Mouse (Mus musculus) limb, embryonic 14.5 days (tissue): Measurements from ENCODE around the gene Lgals9. TPM values are rescaled to one million over a fixed set of nuclear protein-coding genes. Genes with fewer than 3 reads are reported as not detected.

Experiments used
- ATAC-seq: fragments of 200-750 bp; cut with Nextera tagmentation; 2 replicates; pipeline ENCODE4 v1.8.0; 2017; ENCODE audit warnings: low read depth, moderate number of reproducible peaks, moderate TSS enrichment; ENCODE audit not compliant: low FRiP score
- DNase-seq: peaks from one replicate; pipeline ENCODE4 v3.0.0-alpha.2; 2015; ENCODE audit warnings: low spot score
- H3K27ac ChIP-seq: fragments of 300-500 bp; sonication (generic); replicated peaks from 2 replicates; pipeline ENCODE4 v1.5.1; 2014; ENCODE audit warnings: low read depth, mild to moderate bottlenecking, low read length, moderate library complexity, mixed read lengths
- H3K27me3 ChIP-seq: fragments of 300-500 bp; sonication (generic); 2 replicates; pipeline ENCODE4 v1.6.1; 2014; ENCODE audit warnings: low read length, mixed read lengths; ENCODE audit not compliant: control insufficient read depth, insufficient read depth
- H3K36me3 ChIP-seq: fragments of 300-500 bp; sonication (generic); 2 replicates; pipeline ENCODE4 v1.6.1; 2014; ENCODE audit warnings: mild to moderate bottlenecking, low read length, moderate library complexity, mixed read lengths; ENCODE audit not compliant: control insufficient read depth, insufficient read depth
- H3K4me1 ChIP-seq: fragments of 300-500 bp; sonication (generic); 2 replicates; pipeline ENCODE4 v1.6.1; 2014; ENCODE audit warnings: antibody characterized with exemption, low read length, mixed read lengths; ENCODE audit not compliant: control insufficient read depth, insufficient read depth
- H3K4me2 ChIP-seq: fragments of 300-500 bp; sonication (generic); replicated peaks from 2 replicates; pipeline ENCODE4 v1.6.1; 2014; ENCODE audit warnings: low read depth, mild to moderate bottlenecking, low read length, moderate library complexity; ENCODE audit not compliant: severe bottlenecking
- H3K4me3 ChIP-seq: fragments of 300-500 bp; sonication (generic); replicated peaks from 2 replicates; pipeline ENCODE4 v1.5.1; 2014; ENCODE audit warnings: low read length
- H3K9ac ChIP-seq: fragments of 300-500 bp; sonication (generic); 2 replicates; pipeline ENCODE4 v1.6.1; 2014; ENCODE audit warnings: mild to moderate bottlenecking, low read depth, low read length, moderate library complexity; ENCODE audit not compliant: severe bottlenecking
- H3K9me3 ChIP-seq: fragments of 300-500 bp; sonication (generic); 2 replicates; pipeline ENCODE4 v1.6.1; 2016; ENCODE audit warnings: low read length; ENCODE audit not compliant: control insufficient read depth
- POLR2A ChIP-seq: fragments of 200-500 bp; IDR thresholded peaks from 2 replicates; pipeline ENCODE4 v1.8.0; 2012; ENCODE audit warnings: inconsistent platforms, mild to moderate bottlenecking, moderate library complexity, borderline replicate concordance; ENCODE audit not compliant: insufficient read depth, insufficient read length; ENCODE audit errors: extremely low read depth
- WGBS: fragments of 180-500 bp; shearing (Covaris S2); extraction: QIAGEN DNeasy Blood & Tissue Kit; methylation state at CpG from one replicate; pipeline ENCODE4 v1.1.7; 2014; 5-methylcytosine and 5-hydroxymethylcytosine counted together
- polyA plus RNA-seq, 2 experiments: library from polyadenylated mRNA; depleted of rRNA in 1 of 2; stranded (reverse) in 1 of 2; unstranded in 1 of 2; fragments of >200 nt; fragmentation: Nextera tagmentation in 1 of 2; extraction: Ambion mirVana in 1 of 2; gene quantifications; 2 replicates each; pipeline versions ENCODE4 v1.2.1 to v1.2.3; 2012 to 2014

The Lgals9 gene
- polyA plus RNA-seq, 2 experiments, result 29.7 to 35.4 TPM

GRCm38 (mm10) chr11:79018954-79019704 lies 34.4 kb upstream of the Lgals9 start:
- Histone ChIP-seq H3K27me3 (no peaks in the 10 kb centered on the region), H3K9ac (no peak overlapping the region), H3K36me3 (peaks cover 50% of the 10 kb centered on the region), H3K4me2 (no peak overlapping the region), H3K4me1 (peaks cover 10% of the 10 kb centered on the region), H3K4me3 (no peak overlapping the region), H3K9me3 (no peaks in the 10 kb centered on the region), H3K27ac (no peak overlapping the region)
- no peak for TF ChIP-seq POLR2A
- 53% methylated on average over 11 of the region's 11 CpGs for WGBS
- DNase-seq (peak; percentile 67), ATAC-seq (0 out of 2 replicates have a peak, but pooled peaks have one; percentile 32)

GRCm38 (mm10) chr11:79017161-79017606 lies 32.4 kb upstream of the Lgals9 start:
- no peaks in the 10 kb centered on the region for H3K27me3 ChIP-seq
- peaks cover 50% of the 10 kb centered on the region for H3K36me3 ChIP-seq
- 72% methylated on average over 7 of the region's 7 CpGs for WGBS
- ATAC-seq, result no peak
- H3K9ac ChIP-seq, result no peak overlapping the region
- no peak for DNase-seq
- H3K4me2 ChIP-seq, result no peak overlapping the region
- no peaks in the 10 kb centered on the region for H3K4me1 ChIP-seq
- H3K9me3 ChIP-seq, result no peaks in the 10 kb centered on the region
- no peak for TF ChIP-seq POLR2A
- H3K27ac ChIP-seq, result no peak overlapping the region
- H3K4me3 ChIP-seq, result no peak overlapping the region

- H3K9ac ChIP-seq, result no peak overlapping the region
- DNase-seq (no peak), ATAC-seq (no peak)
- H3K27me3 ChIP-seq, result no peaks in the 10 kb centered on the region
- H3K36me3 ChIP-seq, result peaks cover 50% of the 10 kb centered on the region
- no peaks in the 10 kb centered on the region for H3K4me1 ChIP-seq
- H3K9me3 ChIP-seq, result no peaks in the 10 kb centered on the region
- no peak for TF ChIP-seq POLR2A
- H3K4me2 ChIP-seq, result no peak overlapping the region
- H3K4me3 ChIP-seq, result no peak overlapping the region
- WGBS, result 47% methylated on average over 12 of the region's 12 CpGs
- no peak overlapping the region for H3K27ac ChIP-seq
Measured at GRCm38 (mm10) chr11:79016236-79016635, 31.5 kb upstream of the Lgals9 start.

- H3K4me3 ChIP-seq, result no peak overlapping the region
- ATAC-seq, result no peak
- H3K27me3 ChIP-seq, result no peaks in the 10 kb centered on the region
- DNase-seq, result no peak
- H3K4me2 ChIP-seq, result no peak overlapping the region
- WGBS, result 88% methylated on average over 24 of the region's 24 CpGs
- no peaks in the 10 kb centered on the region for H3K9me3 ChIP-seq
- TF ChIP-seq POLR2A, result no peak
- peaks cover 45% of the 10 kb centered on the region for H3K36me3 ChIP-seq
- H3K27ac ChIP-seq, result no peak overlapping the region
- H3K9ac ChIP-seq, result no peak overlapping the region
- no peaks in the 10 kb centered on the region for H3K4me1 ChIP-seq
Measured at GRCm38 (mm10) chr11:79015660-79016215, 31.0 kb upstream of the Lgals9 start.

DNA sequence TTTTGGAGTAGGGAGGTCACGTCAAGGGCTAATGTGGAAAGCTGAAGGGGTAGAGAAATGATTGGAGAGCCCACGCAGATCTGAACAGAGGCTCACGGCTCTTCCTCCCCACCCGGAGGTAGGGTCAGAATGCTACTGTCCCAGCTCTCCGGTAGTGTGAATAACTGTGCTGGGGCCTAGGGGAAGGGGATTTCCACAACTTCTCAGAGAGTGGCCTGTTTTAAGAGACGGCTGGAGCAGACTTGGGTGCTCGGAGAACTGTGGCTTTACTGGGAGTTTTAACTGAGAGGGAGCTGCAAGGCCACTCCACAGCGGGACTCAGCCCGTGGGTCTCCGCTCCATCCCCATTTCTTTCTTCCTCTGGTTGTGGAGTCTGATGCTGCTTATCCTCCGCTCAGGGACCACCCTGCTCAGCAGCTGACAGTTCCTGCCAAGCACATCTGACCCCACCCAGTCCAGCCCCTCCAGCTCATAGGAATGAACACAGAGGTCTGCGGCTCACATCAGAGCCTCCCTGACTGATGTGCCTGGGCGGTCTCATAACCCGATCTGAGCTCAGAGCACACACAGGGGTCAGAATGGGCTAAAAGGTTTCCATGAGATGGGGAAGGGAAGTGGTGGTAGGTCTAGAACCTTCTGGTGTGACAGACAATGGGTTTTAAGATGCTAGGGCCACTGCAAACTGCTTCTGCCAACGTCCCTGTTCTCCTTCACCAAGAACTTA lies 30.0 kb upstream of the Lgals9 start:
- Histone ChIP-seq H3K4me2 (no peak overlapping the region), H3K27ac (no peak overlapping the region), H3K27me3 (no peaks in the 10 kb centered on the region), H3K4me3 (no peak overlapping the region), H3K4me1 (no peaks in the 10 kb centered on the region), H3K9ac (no peak overlapping the region), H3K9me3 (no peaks in the 10 kb centered on the region), H3K36me3 (peaks cover 35% of the 10 kb centered on the region)
- DNase-seq (no peak), ATAC-seq (no peak)
- WGBS, result 73% methylated on average over 15 of the region's 15 CpGs
- TF ChIP-seq POLR2A, result no peak
